Mouse (Mus musculus) embryo, embryonic 10 days (tissue): ENCODE results near the gene 1700007K13Rik.
A peak's percentile ranks its signal among the peaks of the same experiment; 100 is the strongest.
"Not testable (repeated sequence)": the region's sequence is repeated elsewhere in the genome, so short reads cannot be mapped to it uniquely, and the experiment has no call there.

Experiments
- DNase-seq: peaks from one replicate; pipeline ENCODE4 v3.0.0-alpha.2; 2015; ENCODE audit warnings: low spot score

The 1700007K13Rik gene

DNA sequence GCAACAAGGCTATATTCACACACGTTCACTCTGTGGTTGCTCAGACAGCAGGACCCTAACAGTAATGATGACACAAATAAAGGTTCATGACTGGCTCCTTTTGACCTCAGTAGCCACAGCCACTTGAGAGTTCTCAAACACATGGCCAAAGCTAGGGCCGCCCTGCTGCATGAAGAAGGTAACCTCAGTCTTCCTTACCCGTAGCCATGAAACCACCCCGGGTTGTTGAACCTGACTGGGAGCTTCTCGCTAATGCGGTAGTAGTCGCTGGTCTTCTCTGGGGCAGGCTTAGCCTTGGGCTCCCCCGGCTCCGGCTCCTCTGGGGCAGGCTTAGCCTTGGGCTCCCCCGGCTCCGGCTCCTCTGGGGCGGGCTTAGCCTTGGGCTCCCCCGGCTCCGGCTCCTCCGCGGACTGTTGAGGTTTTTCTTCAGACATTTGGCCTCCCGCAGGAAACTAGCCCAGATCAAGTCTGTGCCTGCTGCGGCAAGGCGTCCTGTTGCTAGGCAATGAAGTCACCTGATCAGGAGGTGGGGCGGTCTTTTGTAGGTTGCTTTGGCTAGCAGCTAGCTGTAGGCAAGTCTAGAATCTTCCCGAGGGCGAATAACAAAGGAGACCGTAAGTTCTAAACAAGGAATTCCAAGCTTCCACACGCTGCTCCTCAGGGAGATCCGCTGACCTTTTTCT lies at the start of gene 1700007K13Rik:
1700007K13Rik (minus strand) TSS at position 497 of the 683 bp plus-strand sequence.
- DNase-seq: peak; percentile 91

DNA sequence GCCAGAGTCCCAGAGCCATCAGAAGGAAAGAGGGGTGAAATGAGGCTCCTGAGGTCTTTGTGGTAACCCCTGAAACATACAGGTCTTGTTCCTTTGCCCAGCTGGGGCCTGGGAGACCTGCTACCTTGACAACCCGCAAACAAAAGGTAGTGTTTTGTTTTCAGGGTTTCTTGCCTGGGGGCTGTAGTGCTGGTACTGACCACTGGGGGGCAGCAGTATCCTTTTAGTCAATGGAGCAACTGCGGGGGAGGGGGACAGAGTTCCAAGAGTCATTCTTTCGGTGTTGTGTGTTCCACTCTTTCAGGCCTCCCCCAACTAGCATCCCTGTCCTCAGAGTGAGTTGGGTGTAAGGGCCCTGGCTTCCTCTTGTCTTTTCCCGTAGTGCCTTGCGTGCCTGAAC lies 48.4 kb upstream of the 1700007K13Rik start:
- DNase-seq: peak; percentile 82

DNA sequence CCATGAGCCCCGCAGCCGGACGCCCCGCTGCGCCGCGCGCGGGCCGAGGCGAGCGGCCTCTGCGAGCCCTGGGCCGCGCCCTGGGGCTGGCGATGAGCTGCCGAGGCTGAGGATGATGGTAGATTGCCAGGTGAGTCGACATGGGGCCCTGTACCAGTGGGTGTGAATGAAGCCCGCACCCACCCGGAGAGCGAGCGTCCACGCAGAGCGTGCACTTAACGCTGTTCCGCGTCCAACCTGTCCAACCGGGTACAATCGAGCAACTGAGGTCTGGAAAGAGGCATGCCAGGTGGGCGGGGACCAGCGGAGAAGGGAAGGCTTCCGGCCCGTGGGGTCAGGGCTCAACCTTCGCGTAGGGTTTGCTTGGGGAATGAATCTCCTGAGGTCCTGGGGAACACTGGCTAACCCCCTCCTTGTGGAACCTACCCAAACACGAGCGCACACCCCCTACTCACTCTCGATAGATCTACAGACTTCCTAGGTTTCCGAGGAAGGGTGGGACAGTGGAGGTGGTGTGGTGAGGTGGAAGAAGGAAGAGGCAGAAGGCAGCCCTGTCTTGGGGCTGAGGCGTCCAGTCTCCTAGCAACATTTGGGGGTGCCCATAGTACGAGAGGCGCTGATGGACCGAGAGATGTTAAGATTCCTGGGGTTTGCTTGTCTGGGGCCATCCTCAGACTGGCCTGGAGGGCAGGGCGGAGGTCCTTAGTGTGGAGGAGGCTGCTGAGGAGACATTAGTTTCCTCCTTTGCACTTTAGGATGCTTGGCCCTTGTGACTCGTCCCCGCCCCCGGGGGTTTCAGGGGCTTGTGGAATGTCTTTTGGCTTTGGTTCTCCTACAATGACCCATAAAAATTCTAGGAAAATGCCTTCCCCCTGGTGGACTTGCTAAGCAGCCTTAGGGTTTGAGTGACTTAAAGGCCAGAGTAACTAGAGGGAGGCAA lies 47.6 kb upstream of the 1700007K13Rik start:
- DNase-seq: peak; percentile 53

GRCm38 (mm10) chr2:28512798-28513401 lies 46.8 kb upstream of the 1700007K13Rik start, which contains the start of gene Ralgds:
Gene Ralgds, plus strand, starts transcription at chr2:28513125.
- DNase-seq: peak; percentile 77

DNA sequence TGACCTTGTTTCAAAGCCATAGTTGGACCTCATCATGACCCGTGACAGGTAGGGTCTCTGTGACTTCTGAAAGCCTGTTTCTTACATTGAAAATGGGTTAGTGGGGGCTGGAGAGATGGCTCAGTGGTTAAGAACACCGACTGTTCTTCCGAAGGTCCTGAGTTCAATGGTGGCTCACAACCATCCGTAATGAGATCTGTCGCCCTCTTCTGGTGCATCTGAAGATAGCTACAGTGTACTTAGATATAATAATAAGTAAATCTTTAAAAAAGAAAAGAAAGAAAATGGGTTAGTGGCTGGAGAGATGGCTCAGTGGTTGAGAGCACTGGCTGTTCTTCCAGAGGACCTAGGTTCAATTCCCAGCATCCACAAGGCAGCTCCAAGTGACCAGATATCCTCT lies 45.5 kb upstream of the 1700007K13Rik start:
- DNase-seq: not testable (repeated sequence)

DNA sequence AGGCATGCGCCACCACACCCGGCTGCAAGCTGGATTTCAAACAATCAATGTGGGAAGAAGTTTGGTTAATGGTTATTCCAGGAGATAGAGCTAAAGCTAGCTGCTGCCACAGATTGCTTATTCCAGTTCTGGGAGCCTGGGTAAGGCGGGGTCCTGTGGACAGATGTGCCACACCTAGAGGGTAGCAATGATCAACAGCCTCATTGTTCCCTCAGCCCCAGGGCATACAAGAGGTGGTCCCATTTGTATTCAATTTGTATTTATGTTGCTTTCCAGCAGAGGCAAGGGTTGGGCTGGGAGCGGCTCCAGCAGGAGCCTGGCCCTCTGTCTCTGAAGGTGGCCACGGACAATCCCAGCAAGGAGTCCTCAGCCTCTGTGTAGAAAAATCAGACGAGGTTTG lies 40.2 kb upstream of the 1700007K13Rik start:
- DNase-seq: no peak

- no peak for DNase-seq
These were observed 39.7 kb upstream of the 1700007K13Rik start, which contains the start of gene Gm10134 for GRCm38 (mm10) chr2:28505795-28506194. Gene Gm10134, plus strand, starts transcription at chr2:28506095.

GRCm38 (mm10) chr2:28504676-28505075 lies 38.5 kb upstream of the 1700007K13Rik start:
- DNase-seq: no peak

DNA sequence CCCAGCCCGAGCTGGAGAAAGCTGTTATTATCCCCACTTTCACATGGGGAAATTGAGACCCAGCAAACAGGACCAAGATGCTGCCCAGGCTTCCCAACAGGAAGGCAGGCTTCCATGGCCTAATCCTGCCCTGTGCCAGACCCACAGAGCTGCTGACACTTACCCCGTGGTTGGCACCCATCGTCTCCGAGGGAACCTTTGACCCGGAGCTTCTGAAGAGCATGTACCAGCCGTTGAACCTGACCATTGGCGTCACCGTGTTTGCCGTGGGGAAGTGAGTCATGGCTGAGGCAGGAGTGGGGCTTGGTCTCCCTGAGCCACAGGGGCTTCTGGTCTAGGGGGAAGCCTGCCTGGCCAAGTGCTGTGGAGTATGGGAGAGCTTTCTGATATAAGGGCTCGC lies 36.9 kb upstream of the 1700007K13Rik start:
- no peak for DNase-seq

- no peak for DNase-seq
These were observed 32.3 kb upstream of the 1700007K13Rik start for GRCm38 (mm10) chr2:28498431-28498830.

DNA sequence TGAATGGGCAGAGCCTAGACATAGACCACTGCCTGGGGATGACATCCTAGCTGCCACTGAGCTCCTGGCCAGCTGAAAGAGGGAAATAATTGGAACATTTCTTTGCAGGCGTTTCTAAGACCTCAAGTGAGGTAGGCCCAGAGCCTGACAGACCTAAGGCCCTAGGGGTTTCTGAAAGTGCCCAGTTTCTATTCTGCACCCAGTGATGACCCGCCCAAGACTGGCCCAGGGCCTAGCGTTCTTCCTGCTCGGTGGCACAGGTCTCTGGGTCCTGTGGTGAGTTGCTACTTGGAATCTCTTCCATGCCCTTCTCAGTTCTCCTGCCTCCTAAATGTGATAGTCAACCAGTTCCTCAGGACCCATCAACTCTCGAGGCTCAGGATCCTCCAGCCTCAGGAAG lies 31.4 kb upstream of the 1700007K13Rik start:
- DNase-seq: no peak

GRCm38 (mm10) chr2:28496671-28497070 lies 30.5 kb upstream of the 1700007K13Rik start, which contains the start of gene Gbgt1:
Gene Gbgt1, plus strand, starts transcription at chr2:28496891.
- DNase-seq: no peak

DNA sequence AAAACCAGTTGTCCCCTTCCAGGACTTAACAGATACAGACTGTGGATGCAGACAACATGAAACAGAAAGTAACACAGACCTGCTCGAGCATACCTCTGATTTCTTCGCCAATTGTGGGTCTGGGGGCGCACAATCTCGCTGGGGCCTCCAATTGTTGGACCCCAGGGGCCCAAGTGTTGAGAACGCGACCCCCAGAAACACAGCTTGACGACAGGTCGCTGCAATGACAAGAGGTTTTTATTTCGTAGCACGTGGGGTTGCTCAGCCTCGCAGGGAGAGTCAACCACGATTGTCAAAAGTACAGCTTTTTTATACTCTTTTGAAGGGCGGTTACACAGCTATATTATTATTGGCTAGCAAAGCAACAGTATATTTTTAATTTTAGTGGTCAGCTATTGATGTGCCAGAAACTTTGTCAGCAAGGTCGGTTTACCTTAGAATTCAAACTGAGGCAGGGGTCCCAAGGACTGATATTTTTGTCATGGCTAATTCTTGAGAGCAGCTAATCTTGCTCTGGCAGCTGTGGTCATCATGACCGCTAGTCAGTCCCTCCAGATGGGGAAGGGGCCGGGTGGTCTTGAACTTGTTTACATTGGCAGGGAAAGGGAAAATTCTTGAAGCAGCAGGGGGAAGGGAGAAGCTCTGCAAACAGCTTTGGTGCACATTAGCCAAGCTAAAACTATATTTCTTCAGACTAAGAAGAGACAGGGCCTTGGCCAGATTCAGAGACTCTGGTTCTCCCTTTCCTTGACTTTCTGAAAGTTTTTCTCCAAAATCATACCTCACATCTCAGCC lies 29.9 kb upstream of the 1700007K13Rik start:
- no peak for DNase-seq

GRCm38 (mm10) chr2:28495207-28495756 lies 29.1 kb upstream of the 1700007K13Rik start:
- no peak for DNase-seq

- DNase-seq: no peak
These were observed 28.4 kb upstream of the 1700007K13Rik start for GRCm38 (mm10) chr2:28494521-28494920.

DNA sequence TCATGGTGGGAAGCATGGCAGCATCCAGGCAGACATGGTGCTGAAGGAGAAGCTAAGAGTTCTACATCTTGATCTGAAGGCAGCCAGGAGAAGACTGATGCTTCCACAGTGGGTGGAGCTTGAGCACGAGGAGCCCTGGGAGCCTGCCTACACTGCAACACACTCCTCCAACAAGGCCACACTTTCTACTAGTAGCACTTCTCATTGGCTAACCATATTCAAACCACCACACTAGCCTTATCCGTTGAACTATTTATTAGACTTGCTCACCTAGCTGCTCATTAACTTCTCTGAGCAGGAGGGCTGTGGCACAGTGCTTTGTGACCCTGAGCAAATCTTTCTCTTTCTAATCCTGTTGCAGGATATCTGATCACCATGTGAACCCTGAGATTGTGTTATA lies 17.7 kb upstream of the 1700007K13Rik start:
- DNase-seq: no peak

DNA sequence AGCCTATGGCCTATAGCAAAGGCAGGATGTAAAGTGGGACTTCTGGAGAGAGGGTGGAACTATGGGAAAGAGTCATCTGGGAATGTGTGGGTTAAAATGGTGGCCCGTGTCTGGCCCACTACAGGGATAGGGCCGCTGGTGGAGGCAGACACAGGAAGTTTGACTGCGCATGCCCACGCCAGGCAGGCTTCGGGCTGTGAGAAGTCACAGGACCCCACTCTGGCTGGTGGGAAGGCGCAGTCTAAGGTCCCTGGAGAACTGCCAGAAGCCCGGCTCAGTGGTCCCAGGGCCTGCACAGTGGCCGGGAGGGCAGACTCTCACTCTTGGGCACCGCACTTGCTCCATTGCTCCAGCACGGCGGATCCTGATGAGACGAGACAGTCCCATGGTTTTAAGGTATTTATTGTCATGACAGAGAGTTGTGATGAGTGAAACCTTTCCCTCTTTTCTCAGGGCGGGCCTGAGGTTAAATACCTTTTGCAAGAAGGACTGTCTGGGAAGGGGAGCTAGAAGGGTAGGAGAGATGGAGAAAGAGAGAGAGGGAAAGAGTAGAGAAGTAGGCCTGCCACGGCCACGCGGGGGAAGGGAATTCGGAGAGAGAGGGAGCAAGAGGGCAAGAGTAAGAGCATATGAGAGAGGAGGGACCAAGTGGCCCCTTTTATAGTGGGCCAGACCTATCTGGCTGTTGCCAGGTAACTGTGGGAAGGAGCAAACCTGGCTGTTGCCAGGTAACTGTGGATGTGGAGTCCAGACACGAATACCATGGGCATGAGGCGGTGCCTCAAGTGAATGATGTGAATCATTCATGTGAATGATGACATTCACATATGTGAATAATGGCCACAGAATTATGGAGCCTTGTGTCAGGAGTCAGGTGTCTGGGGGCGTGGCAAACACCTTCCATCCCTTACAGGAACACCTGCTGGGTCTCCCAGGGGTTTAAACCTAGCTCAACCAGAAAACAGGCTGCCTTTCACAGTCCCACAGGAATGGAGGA lies 13.4 kb upstream of the 1700007K13Rik start:
- DNase-seq: no peak

GRCm38 (mm10) chr2:28477993-28478392 lies 11.9 kb upstream of the 1700007K13Rik start:
- not testable (repeated sequence) for DNase-seq

DNA sequence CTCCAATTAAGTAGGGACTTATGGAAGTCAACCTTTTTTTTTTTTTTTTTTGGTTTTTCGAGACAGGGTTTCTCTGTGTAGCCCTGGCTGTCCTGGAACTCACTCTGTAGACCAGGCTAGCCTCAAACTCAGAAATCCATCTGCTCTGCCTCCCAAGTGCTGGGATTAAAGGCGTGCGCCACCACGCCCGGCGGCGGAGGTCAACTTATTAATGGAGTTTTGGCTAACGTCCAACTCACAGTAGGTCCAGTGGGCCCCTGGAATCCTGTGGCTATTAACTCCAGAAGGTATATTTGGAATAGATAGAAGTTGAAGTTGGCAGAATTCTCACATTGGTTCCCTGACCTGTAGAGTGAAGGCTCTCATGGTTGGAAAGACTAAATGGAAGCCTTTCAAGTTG lies 5.9 kb upstream of the 1700007K13Rik start:
- not testable (repeated sequence) for DNase-seq

GRCm38 (mm10) chr2:28470591-28470990 lies 4.5 kb upstream of the 1700007K13Rik start:
- DNase-seq: no peak
